Mouse (Mus musculus): ENCODE data around the gene H2-M10.1.
"Not testable (repeated sequence)": the region's sequence is repeated elsewhere in the genome, so short reads cannot be mapped to it uniquely, and the experiment has no call there.

Gene H2-M10.1

GRCm38 (mm10) chr17:36326055-36326454, at the start of gene H2-M10.1:
Gene H2-M10.1, minus strand, starts transcription at chr17:36326155.
- DNase-seq (ENCODE audit: low spot score) = no peak

DNA sequence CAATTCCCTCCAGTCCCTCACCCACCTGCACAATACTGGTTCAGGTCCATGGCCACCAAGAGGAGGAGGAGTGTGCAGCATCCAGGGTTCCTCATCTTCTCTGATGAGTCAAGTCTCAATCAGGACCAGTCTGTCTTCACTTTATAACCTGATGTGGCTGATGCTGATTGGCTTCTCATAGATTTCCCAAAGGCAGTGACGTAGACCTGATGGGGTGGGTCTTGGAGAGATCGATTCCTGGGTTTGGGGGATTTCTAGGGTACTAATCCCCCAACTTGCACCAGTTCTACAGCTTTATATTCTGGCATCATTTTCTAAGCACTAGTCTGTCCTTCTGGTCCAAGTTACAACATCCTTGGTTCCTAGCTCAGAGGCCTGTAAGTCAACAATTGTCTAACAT, 42.4 kb upstream of the H2-M10.1 start, which contains the start of gene H2-M10.3:
TSS of gene H2-M10.3 (minus strand) at position 101 of the 400 bp plus-strand sequence.
- not testable (repeated sequence) for DNase-seq (ENCODE audit: low spot score)

- not testable (repeated sequence) for DNase-seq (ENCODE audit: low spot score)
These were observed 36.4 kb upstream of the H2-M10.1 start for GRCm38 (mm10) chr17:36362404-36362803.

- peak; percentile 45 for DNase-seq (ENCODE audit: low spot score)
These were observed 31.6 kb upstream of the H2-M10.1 start for GRCm38 (mm10) chr17:36357512-36357911.

DNA sequence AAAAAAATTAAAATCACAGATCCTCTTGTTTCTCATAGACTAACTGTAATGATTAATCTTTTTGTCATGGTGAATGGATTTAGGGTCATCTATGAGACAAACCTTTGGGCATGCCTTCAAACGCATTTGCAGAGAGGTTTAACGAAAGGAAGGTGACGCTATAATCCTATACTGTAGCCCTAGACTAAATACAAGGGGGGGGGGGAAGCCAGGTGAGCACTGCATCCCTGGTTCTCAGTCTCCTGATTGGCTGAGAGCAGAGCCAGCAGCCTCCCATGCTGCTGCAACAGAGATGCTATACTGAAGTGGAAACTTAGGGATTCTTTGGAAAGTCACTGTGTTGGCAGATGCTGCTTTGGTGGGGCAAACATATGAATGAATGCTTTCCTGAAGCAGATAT, 29.8 kb upstream of the H2-M10.1 start:
- no peak for DNase-seq (ENCODE audit: low spot score)

GRCm38 (mm10) chr17:36355343-36355742, 29.4 kb upstream of the H2-M10.1 start:
- peak; percentile 70 for DNase-seq (ENCODE audit: low spot score)

GRCm38 (mm10) chr17:36315689-36316253, 10.2 kb downstream of the H2-M10.1 start:
- DNase-seq (ENCODE audit: low spot score) = no peak

DNA sequence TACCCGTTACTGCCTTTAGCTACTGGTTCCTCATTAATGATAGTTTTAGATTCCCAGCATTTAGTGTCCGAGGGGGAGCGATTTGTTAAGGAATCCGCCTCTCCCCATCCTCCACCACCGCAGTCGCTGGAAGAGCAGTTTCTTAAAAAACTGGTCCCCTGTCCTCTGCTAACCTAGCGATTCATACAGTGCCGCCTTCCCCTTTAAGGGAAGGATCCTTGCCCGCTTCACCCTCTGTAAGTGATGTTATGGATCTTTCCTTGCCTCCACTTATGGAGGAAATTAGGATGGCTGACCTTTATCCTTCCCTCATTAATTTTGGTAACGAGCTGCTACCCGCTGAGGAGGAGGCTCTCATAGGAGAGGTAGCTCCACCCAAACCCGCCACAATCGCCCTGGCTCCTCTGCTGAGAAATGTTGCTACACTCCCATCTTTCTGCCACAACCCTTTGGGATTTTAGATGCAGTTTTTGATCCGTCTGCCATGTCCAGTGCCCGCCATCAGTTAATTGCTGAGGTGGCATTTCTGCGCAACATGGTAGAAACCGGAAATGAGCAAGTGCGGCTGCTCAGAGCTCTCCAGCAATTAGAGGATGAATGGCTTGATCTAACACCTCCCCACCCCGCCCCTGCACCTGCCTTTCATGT, 10.8 kb downstream of the H2-M10.1 start:
- DNase-seq (ENCODE audit: low spot score) = peak; percentile 73

GRCm38 (mm10) chr17:36314511-36314910, 11.4 kb downstream of the H2-M10.1 start:
- peak; percentile 62 for DNase-seq (ENCODE audit: low spot score)

DNA sequence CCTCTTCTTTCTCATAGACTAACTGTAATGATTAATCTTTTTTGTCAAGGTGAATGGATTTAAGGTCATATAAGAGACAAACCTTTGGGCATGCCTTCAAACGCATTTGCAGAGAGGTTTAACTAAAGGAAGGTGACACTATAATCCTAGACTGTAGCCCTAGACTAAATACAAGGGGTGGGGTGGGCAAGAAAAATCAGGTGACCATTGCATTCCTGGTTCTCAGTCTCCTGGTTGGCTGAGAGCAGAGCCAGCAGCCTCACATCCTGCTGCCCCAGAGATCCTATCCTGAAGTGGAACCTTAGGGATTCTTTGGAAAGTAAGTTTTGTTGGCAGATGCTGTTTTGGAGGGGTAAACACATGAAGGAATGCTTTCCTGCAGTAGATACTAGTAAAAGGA, 16.7 kb downstream of the H2-M10.1 start:
- no peak for DNase-seq (ENCODE audit: low spot score)

DNA sequence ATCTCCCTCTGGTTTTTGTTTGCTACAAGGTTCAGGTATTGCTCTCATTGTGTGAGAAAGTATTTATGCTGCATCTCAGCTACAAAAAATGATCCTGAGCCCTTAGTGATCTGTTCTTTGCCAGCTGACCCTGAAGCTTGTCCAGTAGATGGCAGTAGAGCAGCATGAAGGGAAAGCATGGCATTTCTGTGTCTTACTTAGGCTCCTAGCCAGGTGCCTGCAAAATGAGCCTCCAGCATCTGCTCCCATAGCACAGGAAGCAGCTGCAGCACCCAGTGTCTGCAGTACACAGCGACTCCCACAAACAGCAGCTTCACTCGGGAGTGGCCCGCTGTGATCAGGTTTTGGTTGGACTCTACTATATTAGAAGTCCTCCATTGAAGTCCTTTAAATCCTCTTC, 17.1 kb downstream of the H2-M10.1 start:
- DNase-seq (ENCODE audit: low spot score) = peak; percentile 86

DNA sequence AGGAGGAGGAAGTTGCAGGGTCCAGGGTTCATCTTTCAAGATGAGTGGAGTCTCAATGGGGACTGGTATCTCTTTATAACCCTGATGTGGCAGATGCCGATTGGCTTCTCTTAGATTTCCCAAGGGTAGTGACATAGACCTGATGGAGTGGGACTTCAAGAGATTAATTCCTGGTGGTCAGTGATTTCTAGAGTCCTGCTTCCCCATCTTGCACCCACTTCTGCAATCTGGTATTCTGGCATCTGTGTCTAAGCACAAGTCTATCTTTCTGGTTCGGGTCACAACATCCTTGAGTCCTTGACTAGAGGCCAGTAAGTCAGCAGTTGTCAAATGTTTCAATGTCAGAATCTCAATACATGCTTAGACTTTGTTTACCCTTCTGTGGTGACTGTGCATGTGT, 39.6 kb downstream of the H2-M10.1 start, which contains the start of gene H2-M10.2:
TSS of gene H2-M10.2 (minus strand) at position 101 of the 400 bp plus-strand sequence.
- no peak for DNase-seq (ENCODE audit: low spot score)

DNA sequence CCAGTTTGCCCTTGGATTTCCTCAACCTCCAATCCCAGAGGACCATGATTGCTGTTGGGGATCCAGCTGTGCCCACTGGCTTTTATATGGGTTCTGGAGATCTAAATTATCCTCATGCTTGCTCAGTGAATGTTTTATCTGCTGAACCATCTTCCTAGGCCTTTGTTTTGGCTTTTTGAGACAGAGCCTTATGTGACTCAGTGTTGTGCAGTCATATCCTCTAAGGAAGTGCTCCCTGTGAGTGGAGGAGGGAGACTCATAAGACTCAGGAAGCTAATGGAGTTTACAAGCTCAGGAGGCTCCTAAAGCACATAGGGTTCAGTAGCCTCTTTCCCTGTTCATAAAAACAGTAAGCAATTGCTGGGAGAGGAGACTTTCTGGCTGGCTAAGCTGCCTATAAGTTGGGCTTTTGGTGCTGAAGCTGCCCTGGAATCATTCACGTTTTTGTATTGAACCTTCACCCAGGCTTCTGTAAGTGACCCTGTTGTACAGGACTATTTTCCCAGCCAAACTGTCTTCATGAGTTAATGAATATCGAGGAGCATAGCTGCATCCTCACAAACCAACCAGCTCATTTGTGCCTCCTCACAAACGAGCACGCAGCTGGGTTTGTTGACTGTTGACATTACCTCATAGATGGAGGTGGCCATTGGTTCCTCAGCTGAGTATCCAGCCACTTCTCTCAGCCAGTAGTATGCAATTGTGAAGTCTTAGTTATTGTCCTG, 44.3 kb downstream of the H2-M10.1 start:
- no peak for DNase-seq (ENCODE audit: low spot score)

DNA sequence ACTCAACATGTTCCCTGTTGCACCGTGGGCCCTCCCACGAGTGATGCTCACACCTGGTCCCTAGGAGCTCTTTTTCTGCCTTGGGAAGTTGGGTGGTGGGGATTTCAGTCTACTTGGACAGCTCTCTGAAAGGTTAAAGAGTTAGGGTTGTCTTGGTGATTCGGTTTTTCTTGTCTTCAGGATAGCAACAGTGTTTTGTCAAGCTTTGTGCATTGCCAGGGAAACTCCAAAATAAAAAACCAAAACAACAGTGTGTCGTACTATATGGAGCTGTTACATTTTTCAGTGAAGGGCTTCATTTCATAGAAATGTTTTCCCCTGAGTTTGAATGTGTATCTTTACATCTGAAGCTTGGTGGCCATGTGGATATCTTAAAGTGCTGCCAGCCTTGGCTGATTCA, 51.2 kb downstream of the H2-M10.1 start:
- no peak for DNase-seq (ENCODE audit: low spot score)

- DNase-seq (ENCODE audit: low spot score) = no peak
These were observed 52.2 kb downstream of the H2-M10.1 start for GRCm38 (mm10) chr17:36273796-36274195.

Measured in MN1 (cell line).